Mouse (Mus musculus) bone marrow, adult 2 months (tissue): ENCODE data around the gene Gm28053.

ENCODE experiments used
- CTCF ChIP-seq: fragments of 200-500 bp; IDR thresholded peaks from 2 replicates; pipeline ENCODE4 v1.5.1; 2011; ENCODE audit warnings: low read length, control low read depth; ENCODE audit not compliant: control insufficient read depth, insufficient read depth
- POLR2A ChIP-seq: fragments of 200-500 bp; IDR thresholded peaks from 2 replicates; pipeline ENCODE4 v1.6.1; 2011; ENCODE audit warnings: low read depth, mild to moderate bottlenecking, control low read depth, low read length, borderline replicate concordance; ENCODE audit not compliant: control insufficient read depth

DNA sequence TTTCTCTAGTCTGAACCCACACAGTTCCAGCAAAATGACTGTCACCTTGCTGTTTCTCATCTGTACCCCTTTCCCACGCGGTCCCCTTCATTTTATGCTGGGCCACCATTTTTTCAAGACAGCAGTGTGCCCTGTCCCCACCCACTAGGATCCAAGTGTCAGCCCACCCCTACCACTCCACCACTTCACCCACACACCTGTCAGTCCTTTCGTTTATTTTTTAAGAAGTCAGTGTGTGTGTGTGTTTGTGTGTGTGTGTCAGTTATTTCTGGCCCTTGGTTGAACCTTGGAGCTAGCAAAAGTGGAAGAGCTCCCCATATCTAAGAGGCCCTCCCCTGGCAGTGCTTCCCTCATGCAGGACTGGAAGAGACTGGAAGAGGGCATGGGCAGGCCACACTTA is 50.5 kb downstream of the Gm28053 start:
- no peak for TF ChIP-seq CTCF
- TF ChIP-seq POLR2A, result no peak
